ENCODE assay signal across 9 mouse cellular contexts in the genomic region with DNA sequence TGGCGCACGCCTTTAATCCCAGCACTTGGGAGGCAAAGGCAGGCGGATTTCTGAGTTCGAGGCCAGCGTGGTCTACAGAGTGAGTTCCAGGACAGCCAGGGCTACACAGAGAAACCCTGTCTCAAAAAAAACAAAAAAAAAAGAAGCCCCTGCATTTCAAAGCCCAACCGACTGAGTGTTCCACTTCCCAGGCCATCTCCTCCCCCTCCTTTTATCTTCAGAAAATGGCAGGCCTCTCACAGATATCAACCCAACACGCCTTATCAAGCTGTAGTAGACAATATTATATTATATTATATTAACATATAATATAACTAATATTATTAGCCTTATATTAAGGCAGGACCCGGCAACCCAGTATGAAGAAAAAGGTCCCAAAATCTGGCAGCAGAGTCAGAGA. TPM values are rescaled to one million over a fixed set of nuclear protein-coding genes. Genes with fewer than 3 reads are reported as not detected.
DNase-seq lines count a peak whose midpoint lies in the region; ATAC-seq and TF ChIP-seq lines count a peak whose summit lies in the region.
"Not testable (repeated sequence)": the region's sequence is repeated elsewhere in the genome, so short reads cannot be mapped to it uniquely, and the experiment has no call there.
"Had no signal": no experiment of that assay in that cellular context is flagged by ENCODE, and none has a peak within 500 bp of the region (broad histone marks: within the 10 kb centered on the region; RNA-seq: fewer than 3 reads in every experiment).

No protein-coding gene starts in this region.

- 72% methylated on average over 8 of the region's 8 CpGs for WGBS in liver, embryonic 11.5 days
- WGBS in liver, embryonic 12.5 days (ENCODE audit: insufficient replicate concordance), result 80% methylated on average over 8 of the region's 8 CpGs
- WGBS in liver, embryonic 13.5 days (ENCODE audit: insufficient replicate concordance), result 70% methylated on average over 8 of the region's 8 CpGs

- not testable (repeated sequence) for TF ChIP-seq CTCF in MEL (IDR thresholded peaks at IDR 0.05 in 2 of 3, conservative IDR thresholded peaks at IDR 0.05 in 1 of 3; ENCODE audit: control insufficient read depth in 1 of 3, insufficient read depth in 1 of 3, low read depth in 2 of 3, low read length in 3 of 3, poor library complexity in 1 of 3, severe bottlenecking in 1 of 3)

- not testable (repeated sequence) for H3K9ac ChIP-seq in MEL (ENCODE audit: control insufficient read depth, low read depth, low read length, poor library complexity, severe bottlenecking); liver, embryonic 11.5 days (ENCODE audit: low read depth, low read length); liver, embryonic 12.5 days; liver, embryonic 13.5 days

- peak in 1 of 2 experiments; percentile 40; a peak in 2 of 4 replicates for TF ChIP-seq EP300 in MEL (IDR thresholded peaks at IDR 0.05; ENCODE audit: low read depth in 1 of 2, low read length in 2 of 2)

- not testable (repeated sequence) for H3K4me2 ChIP-seq in liver, embryonic 11.5 days
- H3K4me2 ChIP-seq in liver, embryonic 12.5 days, result peak overlapping the region; percentile 27; the same call in 1 of the 2 replicates
- peak overlapping the region; percentile 5; the same call in 1 of the 2 replicates for H3K4me2 ChIP-seq in liver, embryonic 13.5 days

- not testable (repeated sequence) for TF ChIP-seq POLR2A in MEL (IDR thresholded peaks at IDR 0.05; ENCODE audit: control insufficient read depth in 1 of 2, insufficient read depth in 1 of 2, low read depth in 1 of 2, low read length in 2 of 2, poor library complexity in 1 of 2)

- H3K4me3 ChIP-seq in MEL (ENCODE audit: control insufficient read depth in 1 of 2, insufficient read depth in 1 of 2, low read depth in 2 of 2, low read length in 2 of 2); liver, embryonic 11.5 days (ENCODE audit: low read depth, low read length); liver, embryonic 12.5 days; liver, embryonic 13.5 days (replicated peaks): not testable (repeated sequence)

- H3K27me3 ChIP-seq in MEL (ENCODE audit: control insufficient read depth in 1 of 2, insufficient read depth in 2 of 2, low read length in 2 of 2); liver, embryonic 11.5 days (replicated peaks; ENCODE audit: control insufficient read depth, insufficient read depth, low read length); liver, embryonic 12.5 days (replicated peaks); liver, embryonic 13.5 days: not testable (repeated sequence)

- not testable (repeated sequence) for ATAC-seq in liver, embryonic 11.5 days (replicated peaks; ENCODE audit: low FRiP score)
- 0 out of 2 replicates have a peak, but pooled peaks have one; percentile 48 for ATAC-seq in liver, embryonic 12.5 days
- ATAC-seq in liver, embryonic 13.5 days (ENCODE audit: low read depth), result 0 out of 2 replicates have a peak, but pooled peaks have one; percentile 40

- TF ChIP-seq RAD21 in MEL (IDR thresholded peaks at IDR 0.05; ENCODE audit: low read depth, low read length), result not testable (repeated sequence)

- H3K79me2 ChIP-seq in MEL (ENCODE audit: control insufficient read depth, insufficient read depth, low read length, poor library complexity), result not testable (repeated sequence)

- 0 out of 2 replicates have a peak overlapping the region, but pooled peaks have one; percentile 1 for H3K27ac ChIP-seq in MEL (ENCODE audit: control insufficient read depth, low read depth, low read length)
- peak overlapping the region; percentile 16; the same call in 1 of the 2 replicates for H3K27ac ChIP-seq in liver, embryonic 11.5 days (ENCODE audit: low read depth, low read length)
- H3K27ac ChIP-seq in liver, embryonic 12.5 days, result peak overlapping the region; percentile 45; the same call in 1 of the 2 replicates
- H3K27ac ChIP-seq in liver, embryonic 13.5 days, result 0 out of 2 replicates have a peak overlapping the region, but pooled peaks have one; percentile 58

- H3K9me3 ChIP-seq in MEL (replicated peaks; ENCODE audit: insufficient read depth, low read length); liver, embryonic 11.5 days (ENCODE audit: control insufficient read depth, low read length); liver, embryonic 12.5 days (replicated peaks); liver, embryonic 13.5 days (replicated peaks): not testable (repeated sequence)

- H3K36me3 ChIP-seq in MEL (ENCODE audit: control insufficient read depth in 1 of 2, insufficient read depth in 2 of 2, low read length in 2 of 2), result peaks cover 15 to 17% of the 10 kb centered on the region in 2 experiments
- H3K36me3 ChIP-seq in liver, embryonic 11.5 days (ENCODE audit: control insufficient read depth, insufficient read depth, low read length), result peaks cover 32% of the 10 kb centered on the region
- peaks cover 93% of the 10 kb centered on the region for H3K36me3 ChIP-seq in liver, embryonic 12.5 days
- H3K36me3 ChIP-seq in liver, embryonic 13.5 days, result peaks cover 89% of the 10 kb centered on the region

- H3K4me1 ChIP-seq in MEL (ENCODE audit: control insufficient read depth in 1 of 2, insufficient read depth in 2 of 2, low read length in 2 of 2), result peaks cover 10 to 15% of the 10 kb centered on the region in 2 experiments
- H3K4me1 ChIP-seq in liver, embryonic 11.5 days (replicated peaks; ENCODE audit: control insufficient read depth, insufficient read depth, low read length), result not testable (repeated sequence)
- H3K4me1 ChIP-seq in liver, embryonic 12.5 days, result peaks cover 35% of the 10 kb centered on the region
- peaks cover 31% of the 10 kb centered on the region for H3K4me1 ChIP-seq in liver, embryonic 13.5 days (replicated peaks)

- not testable (repeated sequence) for DNase-seq in MEL (ENCODE audit: low read depth, low spot score); liver, embryonic 11.5 days (ENCODE audit: low spot score); liver, embryonic 13.5 days
- DNase-seq in heart, adult 11 months, result peak; percentile 14

TF ChIP-seq in MEL, 35 proteins besides CTCF, POLR2A, EP300 and RAD21:
- TF ChIP-seq ZNF384 (IDR thresholded peaks at IDR 0.05; ENCODE audit: low read depth, low read length), result peak; percentile 57
- peak; percentile 39; the same call in 1 of the 2 replicates for TF ChIP-seq TCF12 (IDR thresholded peaks at IDR 0.05; ENCODE audit: low read depth, low read length)
- peak; percentile 55; the same call in 1 of the 2 replicates for TF ChIP-seq GATA1 (IDR thresholded peaks at IDR 0.05; ENCODE audit: low read depth, low read length)

RNA-seq across cellular contexts. Expression of gene Rfc1, which starts 46.5 kb away (rescaled TPM):
- 50.2 and 50.6 TPM in 2 replicates for total RNA-seq in MEL (2012; rRNA removed)
- polyA plus RNA-seq in MEL (2012; ENCODE audit: insufficient read depth in 1 of 2, insufficient read length in 2 of 2, low read depth in 1 of 2, low replicate concordance in 2 of 2, missing spikeins in 1 of 2), result 1,000 to 10,000 TPM in 1 of 2 experiments, 10 to 100 TPM in 1; 51.5 to 2,723 TPM
- 82.3 and 83.3 TPM in 2 replicates for polyA plus RNA-seq in liver, embryonic 11.5 days (2014; fragmentation: Nextera tagmentation; extraction: Ambion mirVana)
- polyA plus RNA-seq in liver, embryonic 12.5 days (2016; fragmentation: Nextera tagmentation; extraction: Ambion mirVana), result 58.1 and 59.3 TPM in 2 replicates
- 52.0 and 62.8 TPM in 2 replicates for polyA plus RNA-seq in liver, embryonic 13.5 days (2015; fragmentation: Nextera tagmentation; extraction: Ambion mirVana)

RNA-seq across cellular contexts. Expression of gene Klb, which starts 59.1 kb away (rescaled TPM):
- not detected in 2 replicates for total RNA-seq in MEL (2012; rRNA removed)
- polyA plus RNA-seq in MEL (2012; ENCODE audit: insufficient read depth in 1 of 2, insufficient read length in 2 of 2, low read depth in 1 of 2, low replicate concordance in 2 of 2, missing spikeins in 1 of 2), result under 1 TPM in 1 of 2 experiments, not detected in 1; 0.04 TPM
- 10.8 and 11.6 TPM in 2 replicates for polyA plus RNA-seq in liver, embryonic 11.5 days (2014; fragmentation: Nextera tagmentation; extraction: Ambion mirVana)
- 9.9 and 10.0 TPM in 2 replicates for polyA plus RNA-seq in liver, embryonic 12.5 days (2016; fragmentation: Nextera tagmentation; extraction: Ambion mirVana)
- 8.7 and 10.0 TPM in 2 replicates for polyA plus RNA-seq in liver, embryonic 13.5 days (2015; fragmentation: Nextera tagmentation; extraction: Ambion mirVana)
- total RNA-seq: CH12.LX had no signal
- polyA plus RNA-seq: activated CD4-positive, CD25-positive, alpha-beta regulatory T cell, adult 4 months; CD4-positive, CD25-positive, alpha-beta regulatory T cell, adult 4 months; G1E had no signal

Comparison
In these comparisons a context has a peak if more than half of its experiments do, and no peak if none do; other contexts are left out.
1. H3K27ac ChIP-seq: peak in every context shown above with its lines; median percentile 58 in liver, embryonic 13.5 days; 45 in liver, embryonic 12.5 days; 16 in liver, embryonic 11.5 days; 1 in MEL.